Mouse (Mus musculus) brown adipose tissue, adult 24 weeks (tissue): ENCODE data around the gene Kcnab1. TPM values are rescaled to one million over a fixed set of nuclear protein-coding genes. Genes with fewer than 3 reads are reported as not detected.

Experiments used
- H3K27ac ChIP-seq: fragments of 200-500 bp; replicated peaks from 2 replicates; pipeline ENCODE4 v1.5.1; 2012; ENCODE audit warnings: low read depth, mild to moderate bottlenecking, low read length
- H3K4me1 ChIP-seq: fragments of 200-500 bp; 2 replicates; pipeline ENCODE4 v1.6.1; 2012; ENCODE audit warnings: low read length, mixed read lengths; ENCODE audit not compliant: control insufficient read depth, insufficient read depth, insufficient read length
- H3K4me3 ChIP-seq: fragments of 200-500 bp; 2 replicates; pipeline ENCODE4 v1.5.1; 2012; ENCODE audit warnings: low read depth, mild to moderate bottlenecking, low read length, moderate library complexity; ENCODE audit not compliant: insufficient read depth
- polyA plus RNA-seq: library from polyadenylated mRNA; stranded (reverse); fragments of >200 nt; gene quantifications from 2 replicates; pipeline ENCODE4 v1.2.4, GENCODE M21; 2012; ENCODE audit not compliant: missing spikeins, insufficient read depth, insufficient read length

Kcnab1 gene
- polyA plus RNA-seq, 1 experiment, result not detected

DNA sequence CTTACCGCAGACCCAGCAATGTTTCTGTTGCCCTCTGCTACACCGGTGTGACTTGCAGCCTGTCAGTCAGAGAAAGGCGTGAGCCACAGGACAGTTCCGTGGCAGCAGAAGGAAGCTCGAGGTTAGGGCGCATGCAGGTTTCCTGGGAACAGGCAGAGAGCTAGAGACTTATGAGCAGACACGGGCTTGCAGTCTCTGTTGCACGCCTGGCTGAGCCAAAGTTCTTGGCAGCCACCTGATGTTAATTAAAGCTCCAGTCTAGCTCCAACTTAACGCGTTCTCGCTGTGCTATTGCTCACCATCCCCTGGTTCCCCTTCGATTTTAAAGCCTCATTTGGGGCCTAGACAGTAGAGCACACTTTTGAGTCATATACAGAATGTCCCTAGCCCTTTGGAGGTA lies 65.4 kb downstream of the Kcnab1 start:
- no peak overlapping the region for H3K27ac ChIP-seq
- H3K4me1 ChIP-seq, result no peaks in the 10 kb centered on the region
- no peak overlapping the region for H3K4me3 ChIP-seq

DNA sequence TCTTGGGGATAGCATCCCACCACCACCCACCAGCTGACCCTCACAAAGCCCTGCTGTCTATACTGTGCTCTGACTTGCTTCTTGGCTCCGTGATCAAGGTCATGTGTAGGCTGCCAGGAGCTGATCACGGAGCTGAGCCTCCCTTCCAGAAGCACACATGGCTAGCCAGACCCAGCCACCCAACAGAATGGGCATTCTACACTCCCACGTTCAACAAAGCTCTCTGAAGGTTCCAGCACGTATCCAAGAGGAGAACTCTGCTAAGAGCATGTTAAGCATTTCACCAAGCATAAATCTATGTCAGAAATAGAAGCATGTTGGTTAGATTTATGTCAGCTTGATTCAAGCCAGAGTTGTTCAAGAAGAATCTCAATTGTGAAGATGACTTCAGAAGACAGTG lies 66.6 kb downstream of the Kcnab1 start:
- Histone ChIP-seq H3K4me1 (no peaks in the 10 kb centered on the region), H3K4me3 (no peak overlapping the region), H3K27ac (no peak overlapping the region)

DNA sequence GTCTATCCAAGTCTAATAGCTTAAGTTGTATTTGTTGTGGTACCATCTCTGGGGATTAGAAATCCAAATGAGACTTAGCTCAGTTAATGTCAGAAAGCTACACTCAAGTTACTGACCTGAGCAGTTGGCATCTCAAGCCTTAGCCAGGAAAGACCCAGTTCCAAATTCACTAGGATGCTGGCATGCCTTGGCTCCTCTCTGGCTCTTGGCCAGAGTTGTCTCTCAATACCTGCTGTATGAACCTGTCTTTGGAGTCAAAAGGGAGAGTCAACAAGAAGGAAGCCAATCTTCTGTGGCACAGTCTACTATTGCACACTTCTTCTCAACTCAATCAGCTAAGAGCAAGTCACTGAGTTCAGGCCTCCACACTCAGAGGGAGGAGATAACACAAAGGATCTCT lies 67.7 kb downstream of the Kcnab1 start:
- Histone ChIP-seq H3K27ac (no peak overlapping the region), H3K4me1 (no peaks in the 10 kb centered on the region), H3K4me3 (no peak overlapping the region)

DNA sequence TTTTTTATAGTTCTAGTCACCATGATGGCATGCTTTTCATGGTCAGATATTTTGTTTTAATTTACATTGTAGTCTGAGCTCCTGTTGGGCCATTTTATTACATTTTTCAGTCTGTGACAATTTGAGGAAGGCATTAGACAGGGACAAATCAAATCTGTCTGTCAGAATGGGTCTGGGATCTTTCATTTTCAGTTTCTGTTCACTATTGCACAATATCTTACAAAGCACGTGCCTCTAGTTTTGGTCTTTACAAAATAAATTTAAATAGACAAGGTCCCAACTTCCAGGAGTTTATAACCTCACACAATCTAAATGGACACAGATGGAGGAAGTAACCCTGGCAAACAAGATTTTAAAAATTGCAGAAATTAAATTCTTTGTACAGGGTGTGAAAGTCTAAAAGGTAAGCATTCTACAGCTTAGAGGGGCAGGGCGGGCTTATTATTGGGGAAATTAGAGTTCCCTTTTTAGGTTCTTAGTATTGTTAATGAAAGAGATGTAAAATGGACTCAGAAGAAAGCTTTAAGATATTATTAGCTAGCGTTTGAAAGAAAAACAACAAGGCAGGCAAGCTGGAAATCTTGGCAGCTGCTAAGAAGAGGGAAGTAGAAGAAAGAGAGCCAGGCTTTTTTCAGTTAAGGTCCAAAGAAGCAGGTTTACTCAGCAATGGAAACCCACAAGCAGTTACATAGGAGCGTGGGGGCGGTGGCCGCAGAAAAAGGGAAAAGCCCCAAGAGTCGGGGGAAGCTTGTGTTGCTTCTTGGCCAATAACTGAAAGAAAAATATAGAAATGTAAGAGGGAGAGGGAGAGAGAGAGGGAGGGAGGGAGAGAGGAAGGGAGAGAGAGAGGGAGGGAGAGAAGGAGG lies 78.9 kb downstream of the Kcnab1 start:
- Histone ChIP-seq H3K4me1 (no peaks in the 10 kb centered on the region), H3K27ac (no peak overlapping the region), H3K4me3 (no peak overlapping the region)

DNA sequence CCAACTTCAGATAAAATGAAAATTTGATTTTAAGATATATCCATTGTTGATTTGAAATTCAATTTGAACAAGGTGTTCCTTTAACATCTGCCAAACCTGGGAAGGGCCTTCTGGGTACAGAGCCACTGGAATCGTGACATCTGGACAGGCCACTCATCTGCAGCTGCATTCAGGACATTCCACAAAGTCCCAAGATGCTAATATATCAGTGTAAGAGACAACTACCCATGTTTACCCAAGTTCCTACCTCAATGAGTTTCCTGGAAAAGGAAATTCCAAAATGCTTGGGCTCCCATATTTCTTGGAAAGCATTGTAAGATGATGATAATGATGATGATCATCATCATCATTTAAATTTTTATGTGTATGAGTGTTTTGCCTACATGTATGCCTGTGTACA lies 91.4 kb downstream of the Kcnab1 start:
- H3K4me3 ChIP-seq, result no peak overlapping the region
- H3K4me1 ChIP-seq, result no peaks in the 10 kb centered on the region
- no peak overlapping the region for H3K27ac ChIP-seq

DNA sequence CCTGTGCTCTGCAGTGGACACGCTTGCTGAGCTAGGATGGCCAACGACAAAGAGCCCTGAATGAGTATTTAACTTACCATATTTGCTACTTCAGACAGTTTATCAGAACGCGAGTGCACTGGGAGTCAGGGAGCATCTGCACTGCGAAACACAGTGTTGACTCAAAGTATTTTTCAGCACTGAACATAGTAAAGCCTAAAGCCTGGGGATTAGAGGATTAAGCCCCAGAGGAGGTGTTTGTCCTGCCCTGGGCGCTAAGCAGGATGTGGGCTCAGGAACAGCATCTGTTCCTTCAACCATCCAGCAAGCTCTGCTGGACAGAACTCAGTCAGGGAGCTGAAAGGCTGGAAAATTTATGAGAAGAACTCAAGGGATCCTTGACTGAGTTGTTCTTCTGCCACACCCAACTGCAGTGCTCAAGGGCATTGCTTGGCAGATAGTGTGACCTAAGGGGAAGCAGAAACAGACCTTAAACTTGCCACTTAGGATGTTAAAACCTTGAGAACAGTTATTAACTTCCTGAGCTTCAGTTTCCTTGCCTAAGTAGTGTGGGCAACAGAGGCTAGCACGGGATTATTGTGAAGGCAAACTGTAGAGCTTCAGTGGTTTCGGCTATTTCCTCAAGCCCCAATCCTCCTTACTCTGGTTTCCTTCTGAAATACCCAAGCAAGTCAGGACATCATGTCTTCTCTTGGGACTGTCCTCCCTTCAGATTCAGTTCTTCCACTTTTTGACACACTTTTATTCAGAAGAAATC lies 94.4 kb downstream of the Kcnab1 start:
- Histone ChIP-seq H3K4me3 (no peak overlapping the region), H3K27ac (no peak overlapping the region), H3K4me1 (no peaks in the 10 kb centered on the region)

DNA sequence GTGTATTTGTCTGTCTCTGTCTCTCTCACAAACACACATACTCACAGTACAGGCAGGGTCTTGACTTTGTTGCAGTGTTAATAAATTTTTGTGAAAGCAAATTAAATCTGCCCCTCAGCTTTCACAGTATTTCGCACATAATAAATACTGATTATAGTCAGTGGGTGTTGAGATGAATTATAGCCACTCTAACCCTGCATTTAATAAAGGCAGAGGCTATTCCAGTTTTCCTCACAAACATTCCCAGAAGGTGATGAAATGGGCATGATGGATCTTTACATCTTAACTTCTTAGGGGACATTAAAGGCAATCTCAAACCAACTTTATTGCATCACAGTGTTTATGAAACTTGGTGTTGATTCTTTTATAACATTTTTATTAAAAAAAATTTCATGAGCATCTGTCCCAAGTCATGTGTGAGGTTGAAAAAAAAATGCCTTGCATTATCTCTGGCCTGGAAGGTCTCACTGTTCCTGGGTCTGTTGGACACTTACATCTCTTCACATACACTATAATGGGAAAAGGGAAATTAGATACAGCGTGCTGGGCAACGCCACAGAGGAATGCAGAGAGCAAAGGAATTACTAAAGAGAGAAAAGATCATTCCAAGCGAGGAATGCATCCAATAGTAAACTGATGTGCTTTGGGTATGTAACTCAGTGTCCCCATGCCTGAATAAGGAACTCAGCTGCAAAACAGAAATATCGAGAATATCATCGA lies 95.3 kb downstream of the Kcnab1 start:
- Histone ChIP-seq H3K4me3 (no peak overlapping the region), H3K4me1 (no peaks in the 10 kb centered on the region), H3K27ac (no peak overlapping the region)

DNA sequence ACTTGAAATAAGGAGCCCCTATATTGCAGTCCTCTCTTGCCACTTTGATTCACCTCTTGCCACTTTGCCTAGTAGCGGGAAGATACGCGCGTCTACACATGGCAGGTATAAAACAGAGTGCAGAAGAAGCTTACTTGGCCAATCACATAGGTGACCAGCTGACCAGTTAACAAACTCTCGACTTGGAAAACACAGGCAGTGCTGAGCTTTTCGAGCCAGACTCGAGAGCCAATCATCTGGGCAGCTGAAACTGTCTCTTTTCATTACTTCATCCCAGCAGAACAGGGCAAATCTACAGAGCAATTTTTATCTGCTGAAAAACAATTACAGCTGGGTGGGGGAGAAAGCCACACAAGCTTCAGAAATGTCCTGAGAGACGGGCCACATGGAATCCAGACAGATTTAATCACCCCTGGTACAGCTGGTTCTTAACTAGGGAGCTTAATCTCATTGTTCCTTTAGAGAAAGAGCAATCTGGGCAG lies 96.4 kb downstream of the Kcnab1 start:
- H3K4me1 ChIP-seq, result no peaks in the 10 kb centered on the region
- H3K4me3 ChIP-seq, result no peak overlapping the region
- no peak overlapping the region for H3K27ac ChIP-seq

DNA sequence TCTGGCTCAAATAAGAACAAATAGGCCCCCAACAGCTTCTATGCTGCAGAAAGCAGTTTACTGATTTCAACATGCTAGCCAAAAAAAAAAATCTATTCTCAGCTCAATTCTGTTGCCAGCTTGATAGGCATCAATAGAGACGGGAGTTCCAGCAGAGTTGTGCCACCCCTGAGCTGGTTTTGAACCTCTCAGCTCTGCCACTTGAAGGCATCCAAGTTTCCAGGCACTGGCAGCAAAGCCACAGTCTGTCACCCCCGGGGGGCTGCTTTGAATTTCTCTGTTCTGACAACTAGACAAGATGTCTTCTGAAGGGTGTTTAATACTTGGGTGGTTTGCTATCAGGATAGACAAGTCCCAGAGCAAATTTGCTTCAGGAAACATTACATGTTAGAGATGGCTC lies 104.5 kb downstream of the Kcnab1 start:
- no peaks in the 10 kb centered on the region for H3K4me1 ChIP-seq
- H3K27ac ChIP-seq, result no peak overlapping the region
- H3K4me3 ChIP-seq, result no peak overlapping the region

DNA sequence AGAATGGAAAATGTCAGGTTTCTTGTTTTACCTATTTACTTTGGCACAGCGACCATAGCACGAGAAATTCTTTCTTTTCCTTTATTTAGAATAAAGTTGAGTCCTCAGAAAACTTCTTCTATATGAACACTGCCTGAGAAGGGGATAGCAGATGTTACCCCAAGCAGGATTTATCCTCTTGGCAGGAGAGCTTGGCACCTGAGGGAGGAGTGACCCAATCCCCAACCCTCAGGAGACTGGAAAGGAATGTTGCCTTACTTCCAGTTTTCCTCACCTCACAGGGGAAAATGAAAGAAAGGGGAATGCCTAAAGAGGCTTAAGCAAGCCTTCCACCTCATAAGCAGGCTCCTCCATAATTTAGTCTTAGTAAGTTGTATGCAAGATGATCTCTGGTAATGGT lies 105.5 kb downstream of the Kcnab1 start:
- no peak overlapping the region for H3K4me3 ChIP-seq
- H3K27ac ChIP-seq, result no peak overlapping the region
- no peaks in the 10 kb centered on the region for H3K4me1 ChIP-seq

DNA sequence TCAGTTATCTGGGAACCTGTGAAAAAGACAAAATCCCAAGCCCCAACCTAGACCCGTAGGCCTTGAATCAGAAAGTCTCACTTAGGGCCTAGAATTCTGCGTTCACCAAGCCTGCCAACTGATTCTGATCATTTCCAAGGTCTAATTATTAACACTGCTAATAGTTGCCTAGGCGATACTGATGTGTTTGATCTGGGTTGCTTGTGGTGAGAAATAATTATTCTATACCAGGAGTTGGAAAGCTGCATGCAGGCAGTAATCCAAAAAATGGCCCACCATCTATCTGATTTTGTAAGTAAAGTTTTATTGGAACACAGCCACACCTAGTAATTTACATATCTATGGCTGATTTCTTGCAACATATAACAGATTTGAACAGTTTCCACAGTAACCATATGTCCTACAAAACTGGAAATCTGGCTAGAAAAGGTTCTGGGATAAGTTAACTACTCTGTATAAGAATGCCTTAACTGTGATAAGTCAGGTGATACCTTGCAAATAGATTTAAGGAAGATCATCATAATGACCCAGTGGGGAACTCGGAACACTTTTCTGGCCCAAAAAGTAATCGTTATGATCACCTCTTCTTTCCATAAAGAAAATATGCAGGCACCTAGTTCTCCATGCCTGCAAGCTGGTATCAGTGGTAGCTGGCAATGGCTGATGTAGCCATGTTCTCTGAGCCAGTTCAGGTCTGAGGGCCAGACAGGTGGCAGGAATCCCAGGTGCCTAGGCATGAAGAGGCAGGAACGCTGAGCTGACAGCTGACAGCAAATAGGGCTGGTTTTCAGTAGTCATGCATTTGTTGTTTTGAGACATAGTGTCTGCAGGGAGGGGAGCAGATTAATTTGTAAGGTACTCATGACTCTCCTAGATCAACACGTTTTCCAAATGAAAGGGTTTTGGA lies 108.7 kb downstream of the Kcnab1 start:
- H3K27ac ChIP-seq, result no peak overlapping the region
- no peak overlapping the region for H3K4me3 ChIP-seq
- no peaks in the 10 kb centered on the region for H3K4me1 ChIP-seq

DNA sequence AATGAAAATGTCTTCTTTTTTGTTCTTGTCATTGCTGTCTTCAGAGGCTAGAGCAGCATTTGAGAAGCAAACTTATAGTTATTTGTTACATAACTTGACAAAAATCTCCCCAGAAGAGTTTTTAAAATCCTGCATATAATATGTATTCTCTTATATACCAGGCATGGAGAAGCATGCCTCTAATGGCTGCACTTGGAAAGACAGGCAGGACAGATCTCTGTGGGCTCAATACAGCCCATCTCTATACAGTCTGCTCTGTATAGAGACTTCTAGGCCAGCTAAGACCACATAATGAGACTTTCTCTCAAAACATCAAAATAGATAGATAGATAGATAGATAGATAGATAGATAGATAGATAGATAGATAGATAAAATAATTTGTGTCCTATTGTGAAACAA lies 111.1 kb downstream of the Kcnab1 start:
- no peak overlapping the region for H3K4me3 ChIP-seq
- no peaks in the 10 kb centered on the region for H3K4me1 ChIP-seq
- H3K27ac ChIP-seq, result no peak overlapping the region

DNA sequence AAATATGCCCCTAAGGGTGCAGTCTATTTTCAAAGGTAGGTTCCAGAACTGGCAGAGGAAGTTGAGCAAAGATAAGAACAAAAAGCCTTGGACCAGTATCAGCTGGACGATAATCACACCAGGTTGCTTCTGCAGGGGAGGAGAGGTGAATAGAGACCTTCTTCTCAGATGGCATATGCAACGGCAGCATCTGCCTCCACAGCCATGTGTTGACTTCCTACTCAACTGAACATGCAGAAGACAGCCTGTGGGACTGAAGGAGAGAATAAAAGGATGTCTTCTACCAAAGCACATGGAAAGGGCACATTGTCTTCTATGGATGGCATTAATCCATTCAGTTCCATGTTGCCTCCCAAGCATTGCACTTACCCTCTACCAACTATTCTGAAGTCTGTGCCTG lies 114.5 kb downstream of the Kcnab1 start:
- H3K4me3 ChIP-seq, result no peak overlapping the region
- no peak overlapping the region for H3K27ac ChIP-seq
- no peaks in the 10 kb centered on the region for H3K4me1 ChIP-seq

DNA sequence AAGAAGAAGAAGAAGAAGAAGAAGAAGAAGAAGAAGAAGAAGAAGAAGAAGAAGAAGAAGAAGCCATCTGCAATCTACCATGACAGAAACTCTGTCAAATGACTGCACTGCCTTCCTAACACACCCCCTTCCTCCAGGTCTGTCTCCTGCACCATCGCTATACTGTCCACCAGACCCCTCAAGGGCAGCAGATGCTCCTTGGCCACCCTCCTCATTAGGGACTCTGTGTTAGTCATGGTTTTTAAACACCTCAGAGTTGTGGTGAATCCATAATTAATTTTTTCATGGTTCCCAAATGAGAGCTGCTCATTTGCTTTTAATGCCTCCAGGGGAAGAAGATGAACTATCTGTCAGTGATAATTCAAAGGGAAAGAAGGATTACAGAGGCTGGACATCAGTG lies 121.8 kb downstream of the Kcnab1 start:
- H3K27ac ChIP-seq, result no peak overlapping the region
- no peaks in the 10 kb centered on the region for H3K4me1 ChIP-seq
- no peak overlapping the region for H3K4me3 ChIP-seq
